Mouse (Mus musculus) forebrain, embryonic 15.5 days (tissue): Measurements from ENCODE around the gene Rsad1. TPM values are rescaled to one million over a fixed set of nuclear protein-coding genes. Genes with fewer than 3 reads are reported as not detected.
A peak's percentile ranks its signal among the peaks of the same experiment; 100 is the strongest.

Experiments used
- ATAC-seq: fragments of 200-750 bp; cut with Nextera tagmentation; replicated peaks from 2 replicates; pipeline ENCODE4 v1.8.0; 2017; ENCODE audit warnings: mild to moderate bottlenecking, moderate TSS enrichment, moderate library complexity
- H3K27ac ChIP-seq: fragments of 300-500 bp; sonication (generic); replicated peaks from 2 replicates; pipeline ENCODE4 v1.5.1; 2015; ENCODE audit warnings: mild to moderate bottlenecking, inconsistent platforms
- H3K27me3 ChIP-seq: fragments of 300-500 bp; sonication (generic); 2 replicates; pipeline ENCODE4 v1.6.1; 2015; ENCODE audit warnings: inconsistent platforms
- H3K36me3 ChIP-seq: fragments of 300-500 bp; sonication (generic); 2 replicates; pipeline ENCODE4 v1.6.1; 2015; ENCODE audit warnings: mild to moderate bottlenecking, inconsistent platforms
- H3K4me1 ChIP-seq: fragments of 300-500 bp; sonication (generic); 2 replicates; pipeline ENCODE4 v1.6.1; 2015; ENCODE audit warnings: inconsistent platforms
- H3K4me2 ChIP-seq: fragments of 300-500 bp; sonication (generic); replicated peaks from 2 replicates; pipeline ENCODE4 v1.6.1; 2015; ENCODE audit warnings: mild to moderate bottlenecking, inconsistent platforms
- H3K4me3 ChIP-seq: fragments of 300-500 bp; sonication (generic); 2 replicates; pipeline ENCODE4 v1.5.1; 2015; ENCODE audit warnings: mild to moderate bottlenecking, inconsistent platforms
- H3K9ac ChIP-seq: fragments of 300-500 bp; sonication (generic); replicated peaks from 2 replicates; pipeline ENCODE4 v1.6.1; 2015; ENCODE audit warnings: mild to moderate bottlenecking, inconsistent platforms
- H3K9me3 ChIP-seq: fragments of 300-500 bp; sonication (generic); 2 replicates; pipeline ENCODE4 v1.6.1; 2016; ENCODE audit warnings: inconsistent platforms
- WGBS: fragments of 180-500 bp; shearing (Covaris S2); methylation state at CpG from one replicate; pipeline ENCODE4 v1.1.7; 2015; ENCODE audit warnings: mixed read lengths; 5-methylcytosine and 5-hydroxymethylcytosine counted together
- polyA plus RNA-seq: library from polyadenylated mRNA; unstranded; fragments of >200 nt; fragmentation: Nextera tagmentation; extraction: Ambion mirVana; gene quantifications from 2 replicates; pipeline ENCODE4 v1.2.1, GENCODE M21; 2015

Rsad1 gene
- polyA plus RNA-seq, 1 experiment from 2014 or later = 5.7 TPM

DNA sequence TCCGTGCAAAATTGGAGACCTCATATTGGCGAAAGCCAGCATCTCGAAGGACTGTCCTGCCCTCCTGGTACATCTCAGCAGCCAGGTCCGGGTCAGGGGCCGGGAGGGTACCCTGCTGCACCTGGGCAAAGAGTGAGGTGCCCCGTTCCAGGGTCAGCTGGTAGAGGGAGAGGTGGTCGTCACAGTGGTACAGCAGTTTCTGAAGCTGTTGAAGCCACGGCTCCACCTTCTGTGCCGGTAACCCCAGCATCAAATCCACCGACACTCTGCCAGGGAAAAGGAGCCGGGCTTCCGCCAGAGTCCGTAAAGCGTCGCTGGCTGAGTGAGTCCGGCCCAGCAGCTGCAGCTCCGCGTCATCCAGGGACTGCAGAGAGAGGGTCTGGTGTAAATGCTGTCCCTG, 4.6 kb downstream of the Rsad1 start:
- WGBS = 50% methylated on average over 18 of the region's 18 CpGs

DNA sequence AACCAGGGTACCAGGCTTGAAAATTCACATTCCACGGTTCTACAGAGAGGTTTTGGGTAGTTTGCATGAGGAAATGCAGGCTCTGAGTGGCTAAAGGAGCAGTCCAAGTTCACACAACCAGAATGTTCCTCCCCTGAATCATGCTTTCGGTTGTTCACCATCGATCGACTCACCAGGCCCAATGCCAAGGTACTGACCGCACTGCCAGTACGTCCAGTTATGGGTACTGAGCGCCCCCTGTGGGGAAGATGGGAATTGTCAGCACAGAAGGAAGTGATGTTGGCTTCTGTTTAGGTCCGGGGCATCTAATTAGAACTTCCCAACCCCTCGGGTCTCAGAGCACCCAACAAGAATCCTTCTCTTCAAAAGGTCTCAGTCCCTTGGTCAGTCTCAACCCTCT, 5.1 kb downstream of the Rsad1 start:
- Histone ChIP-seq H3K4me2 (peak overlapping the region; percentile 18), H3K27ac (no peak overlapping the region), H3K4me3 (no peak overlapping the region), H3K4me1 (peaks cover 9% of the 10 kb centered on the region), H3K27me3 (no peaks in the 10 kb centered on the region), H3K36me3 (no peaks in the 10 kb centered on the region; the same call in 1 of the 2 replicates), H3K9me3 (no peaks in the 10 kb centered on the region), H3K9ac (no peak overlapping the region)
- ATAC-seq = no peak
- 23% methylated on average over 9 of the region's 9 CpGs for WGBS

More for the DNA sequence above, 4.6 kb downstream of the Rsad1 start:
- Histone ChIP-seq H3K4me2 (peak overlapping the region; percentile 18), H3K4me3 (no peak overlapping the region), H3K36me3 (no peaks in the 10 kb centered on the region; the same call in 1 of the 2 replicates), H3K27ac (no peak overlapping the region), H3K9ac (no peak overlapping the region), H3K27me3 (no peaks in the 10 kb centered on the region), H3K9me3 (no peaks in the 10 kb centered on the region), H3K4me1 (peaks cover 12% of the 10 kb centered on the region)
- ATAC-seq = no peak

GRCm38 (mm10) chr11:94543344-94543743, 5.7 kb downstream of the Rsad1 start:
- H3K9me3 ChIP-seq = no peaks in the 10 kb centered on the region
- ATAC-seq = no peak
- no peak overlapping the region for H3K9ac ChIP-seq
- no peak overlapping the region for H3K27ac ChIP-seq
- H3K4me1 ChIP-seq = peaks cover 5% of the 10 kb centered on the region
- H3K27me3 ChIP-seq = no peaks in the 10 kb centered on the region
- H3K36me3 ChIP-seq = no peaks in the 10 kb centered on the region; the same call in 1 of the 2 replicates
- H3K4me3 ChIP-seq = no peak overlapping the region
- WGBS = 88% methylated on average over 12 of the region's 12 CpGs
- no peak overlapping the region for H3K4me2 ChIP-seq

GRCm38 (mm10) chr11:94542400-94542799, 6.7 kb downstream of the Rsad1 start:
- WGBS = 91% methylated on average over 4 of the region's 4 CpGs
- Histone ChIP-seq H3K27ac (no peak overlapping the region), H3K4me2 (no peak overlapping the region), H3K4me1 (no peaks in the 10 kb centered on the region), H3K4me3 (no peak overlapping the region), H3K36me3 (no peaks in the 10 kb centered on the region; the same call in 1 of the 2 replicates), H3K9me3 (no peaks in the 10 kb centered on the region), H3K27me3 (no peaks in the 10 kb centered on the region), H3K9ac (no peak overlapping the region)
- ATAC-seq = no peak

- WGBS = 78% methylated on average over 7 of the region's 7 CpGs
- Histone ChIP-seq H3K27ac (no peak overlapping the region), H3K36me3 (no peaks in the 10 kb centered on the region; the same call in 1 of the 2 replicates), H3K4me2 (no peak overlapping the region), H3K27me3 (no peaks in the 10 kb centered on the region), H3K4me1 (no peaks in the 10 kb centered on the region), H3K9me3 (no peaks in the 10 kb centered on the region), H3K4me3 (no peak overlapping the region), H3K9ac (no peak overlapping the region)
- ATAC-seq = no peak
Observed at GRCm38 (mm10) chr11:94539761-94540160, 9.3 kb downstream of the Rsad1 start.

DNA sequence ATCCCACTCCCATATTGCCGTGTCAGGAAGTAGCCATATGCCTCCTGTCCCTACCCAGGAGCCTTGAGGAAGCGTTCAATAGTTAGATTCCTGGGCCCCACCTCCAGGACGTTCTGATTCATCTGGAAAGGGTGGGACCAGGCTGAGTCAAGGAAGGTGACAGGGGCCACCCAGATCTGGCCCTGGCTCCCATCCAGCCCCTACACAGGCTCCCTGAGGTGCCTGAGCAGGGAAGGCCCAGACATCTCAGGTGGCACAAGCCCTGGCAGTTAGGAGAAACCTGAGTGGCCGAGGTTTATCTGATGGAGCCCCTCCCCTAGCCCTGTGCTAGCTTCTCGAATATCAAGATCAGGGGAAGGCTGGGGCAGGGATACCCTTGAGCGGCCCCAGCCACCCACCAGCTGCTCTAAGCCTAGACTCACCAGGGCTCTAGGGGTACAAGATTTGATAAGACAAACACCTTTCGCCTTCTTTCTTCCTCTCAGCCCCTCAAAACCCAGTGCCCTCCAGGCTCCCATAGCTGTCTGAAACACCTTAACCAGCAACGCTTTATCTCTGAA, 10.2 kb downstream of the Rsad1 start:
- ATAC-seq = no peak
- Histone ChIP-seq H3K9me3 (no peaks in the 10 kb centered on the region), H3K27ac (no peak overlapping the region), H3K4me2 (no peak overlapping the region), H3K9ac (no peak overlapping the region), H3K4me1 (no peaks in the 10 kb centered on the region), H3K27me3 (no peaks in the 10 kb centered on the region), H3K4me3 (no peak overlapping the region), H3K36me3 (no peaks in the 10 kb centered on the region; the same call in 1 of the 2 replicates)
- WGBS = 71% methylated on average over 8 of the region's 8 CpGs

DNA sequence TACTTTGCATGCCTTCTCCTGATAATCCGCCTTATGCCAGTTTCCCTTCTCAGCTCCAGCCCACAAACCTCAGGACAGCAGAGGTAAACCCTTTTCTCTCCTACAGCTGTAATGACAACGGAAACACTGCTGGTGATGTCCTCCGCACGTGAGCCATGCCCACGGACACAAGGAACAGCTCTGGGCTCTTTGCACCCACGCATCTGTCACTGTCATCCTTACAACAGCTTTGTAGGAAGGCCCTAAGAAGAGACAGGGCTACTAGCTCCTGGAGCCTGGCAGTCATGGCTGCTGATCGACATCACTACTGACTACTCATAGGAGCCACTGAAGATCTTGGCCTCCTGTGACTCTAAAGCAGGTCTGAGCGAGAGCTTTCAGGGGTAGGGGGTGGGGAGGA, 15.9 kb downstream of the Rsad1 start:
- Histone ChIP-seq H3K27me3 (no peaks in the 10 kb centered on the region), H3K4me3 (no peak overlapping the region), H3K27ac (no peak overlapping the region), H3K4me2 (no peak overlapping the region), H3K9ac (no peak overlapping the region), H3K9me3 (no peaks in the 10 kb centered on the region), H3K4me1 (no peaks in the 10 kb centered on the region), H3K36me3 (no peaks in the 10 kb centered on the region)
- 86% methylated on average over 8 of the region's 8 CpGs for WGBS
- no peak for ATAC-seq

- Histone ChIP-seq H3K36me3 (no peaks in the 10 kb centered on the region), H3K4me2 (no peak overlapping the region), H3K4me3 (no peak overlapping the region), H3K27me3 (no peaks in the 10 kb centered on the region), H3K4me1 (no peaks in the 10 kb centered on the region), H3K9me3 (no peaks in the 10 kb centered on the region), H3K9ac (no peak overlapping the region), H3K27ac (no peak overlapping the region)
- WGBS = 31% methylated on average over 3 of the region's 3 CpGs
- ATAC-seq = no peak
Observed at GRCm38 (mm10) chr11:94528879-94529278, 20.2 kb downstream of the Rsad1 start.

DNA sequence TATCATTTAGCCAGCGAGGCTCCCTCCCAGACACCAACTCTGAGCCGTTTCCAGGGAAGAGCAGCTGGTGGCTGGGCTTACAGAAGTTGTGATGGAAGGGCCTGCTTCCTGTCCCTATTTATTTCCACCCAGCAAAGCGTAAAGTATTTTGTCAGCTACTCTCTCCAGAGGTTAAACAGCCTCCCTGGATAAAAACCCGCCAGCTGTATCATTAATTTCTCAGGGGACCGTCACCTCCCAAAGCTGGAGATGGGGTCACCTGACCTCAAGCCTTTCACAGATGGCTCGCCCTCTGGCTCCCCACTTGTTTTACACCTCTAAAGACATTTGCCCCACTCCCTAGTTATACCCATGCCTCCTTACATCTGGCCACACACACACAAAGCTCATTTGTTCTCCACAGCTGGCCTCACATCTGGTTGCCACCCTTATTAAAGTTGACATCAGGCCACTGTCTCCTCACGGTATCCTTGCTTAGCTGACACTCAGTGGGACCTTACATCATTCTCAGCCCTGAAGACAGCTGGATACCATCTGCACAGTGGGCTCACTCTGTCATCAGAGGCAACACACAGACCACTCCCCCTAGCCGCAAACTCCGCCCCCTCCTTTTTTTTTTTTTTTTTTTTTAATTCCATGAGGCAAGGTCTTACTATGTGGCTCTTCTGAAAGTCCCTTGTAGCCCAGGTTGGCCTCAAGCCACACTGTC, 22.7 kb downstream of the Rsad1 start:
- Histone ChIP-seq H3K4me2 (no peak overlapping the region), H3K4me1 (peaks cover 4% of the 10 kb centered on the region), H3K27me3 (no peaks in the 10 kb centered on the region), H3K27ac (no peak overlapping the region), H3K4me3 (no peak overlapping the region), H3K36me3 (no peaks in the 10 kb centered on the region), H3K9ac (no peak overlapping the region), H3K9me3 (no peaks in the 10 kb centered on the region)
- WGBS = 64% methylated on average over 9 of the region's 9 CpGs
- no peak for ATAC-seq

DNA sequence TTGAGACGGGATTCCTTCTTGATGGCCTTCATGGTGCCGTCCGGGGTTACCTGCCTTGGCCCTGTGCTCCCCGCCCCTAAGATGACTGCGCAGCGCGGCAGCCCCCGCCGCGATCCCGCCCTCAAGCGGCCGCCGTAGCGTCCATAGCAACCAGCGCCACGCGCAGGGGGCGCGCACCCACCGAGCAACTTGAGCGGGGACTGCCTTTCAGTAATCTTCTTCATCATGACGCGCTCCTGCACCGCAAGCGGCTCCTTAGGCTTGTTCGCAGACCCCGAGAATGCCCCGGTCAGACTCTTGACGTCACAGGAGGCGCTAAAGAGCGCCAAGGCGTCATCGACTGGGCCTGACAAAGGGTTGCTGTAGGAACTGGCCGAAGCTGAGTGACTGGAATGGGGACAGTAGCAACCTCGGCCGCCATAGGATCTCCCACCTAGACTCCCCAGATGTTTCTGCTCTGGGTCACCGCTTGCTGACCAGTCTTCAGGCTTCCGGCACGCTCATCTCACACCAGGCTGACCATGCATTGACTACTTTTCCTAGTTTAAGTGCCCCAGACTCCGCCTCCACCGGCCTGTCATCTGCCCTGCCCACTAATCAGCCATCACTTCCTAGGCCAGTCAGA, 27.7 kb downstream of the Rsad1 start, which contains the start of gene Mycbpap:
TSS of gene Mycbpap (minus strand) at position 524 of the 625 bp plus-strand sequence.
- H3K4me1 ChIP-seq = peaks cover 8% of the 10 kb centered on the region
- peak within 1 kb of the TSS; percentile 48 for H3K4me3 ChIP-seq
- peak within 1 kb of the TSS; percentile 49 for H3K9ac ChIP-seq
- WGBS = under 1% methylated on average over 42 of the region's 42 CpGs
- H3K36me3 ChIP-seq = no peaks in the 10 kb centered on the region
- no peak within 1 kb of the TSS for H3K27ac ChIP-seq
- H3K27me3 ChIP-seq = no peaks in the 10 kb centered on the region
- no peaks in the 10 kb centered on the region for H3K9me3 ChIP-seq
- peak; percentile 78 for ATAC-seq
- H3K4me2 ChIP-seq = peak within 1 kb of the TSS; percentile 93

GRCm38 (mm10) chr11:94513452-94513851, 35.6 kb downstream of the Rsad1 start:
- Histone ChIP-seq H3K4me3 (no peak overlapping the region), H3K27ac (no peak overlapping the region), H3K4me2 (no peak overlapping the region), H3K27me3 (no peaks in the 10 kb centered on the region), H3K9me3 (no peaks in the 10 kb centered on the region), H3K4me1 (no peaks in the 10 kb centered on the region), H3K9ac (no peak overlapping the region), H3K36me3 (no peaks in the 10 kb centered on the region)
- no peak for ATAC-seq
- WGBS = 67% methylated on average over 9 of the region's 9 CpGs

DNA sequence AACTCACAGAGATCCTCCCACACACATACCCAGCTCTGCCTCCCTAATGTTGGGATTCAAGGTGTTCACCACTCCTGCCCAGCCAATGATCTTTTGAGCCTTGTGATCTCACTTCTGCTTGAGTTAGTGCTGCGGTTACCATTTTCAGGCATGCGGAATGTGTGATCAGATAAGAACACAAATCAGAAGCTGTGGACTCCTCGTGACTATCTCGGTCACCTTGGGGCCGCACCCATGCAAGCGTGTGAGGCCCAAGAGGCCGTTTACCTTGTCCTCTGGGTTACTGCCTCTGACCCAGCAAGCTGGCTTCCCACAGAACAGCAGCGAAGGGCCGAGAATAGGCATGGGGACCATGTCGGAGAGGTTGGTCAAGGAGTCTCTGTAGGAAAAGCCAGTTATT, 40.1 kb downstream of the Rsad1 start:
- Histone ChIP-seq H3K4me3 (no peak overlapping the region), H3K4me2 (no peak overlapping the region), H3K4me1 (no peaks in the 10 kb centered on the region), H3K27me3 (no peaks in the 10 kb centered on the region), H3K9ac (no peak overlapping the region), H3K9me3 (no peaks in the 10 kb centered on the region), H3K36me3 (no peaks in the 10 kb centered on the region), H3K27ac (no peak overlapping the region)
- WGBS = 91% methylated on average over 10 of the region's 10 CpGs
- ATAC-seq = no peak
